Mouse (Mus musculus) kidney, adult 2 months (tissue): ENCODE measurements at regions not wholly inside any gene's neighbourhood (a gene's known extent, or its start where the extent isn't known, plus 50 kb on each side); places are given as distances from the start of the nearest gene placed in this dataset.

Experiments used
- CTCF ChIP-seq: fragments of 200-500 bp; conservative IDR thresholded peaks from 2 replicates; pipeline ENCODE4 v1.5.1; 2011; ENCODE audit warnings: low read depth, mild to moderate bottlenecking, control low read depth, low read length, moderate library complexity, mixed read lengths; ENCODE audit not compliant: insufficient read depth, insufficient read length
- POLR2A ChIP-seq: fragments of 200-500 bp; IDR thresholded peaks from one replicate; pipeline ENCODE4 v1.6.1; 2011; ENCODE audit warnings: low read depth, low read length, control low read depth

- TF ChIP-seq CTCF (no peak), POLR2A (no peak)
These were observed 1239.7 kb downstream of the Pla2g4a start for GRCm38 (mm10) chr1:148721409-148721808.
